Mouse (Mus musculus): Measurements from ENCODE around the gene Vti1b. TPM values are rescaled to one million over a fixed set of nuclear protein-coding genes. Genes with fewer than 3 reads are reported as not detected.
A peak's percentile ranks its signal among the peaks of the same experiment; 100 is the strongest.
"Not testable (repeated sequence)": the region's sequence is repeated elsewhere in the genome, so short reads cannot be mapped to it uniquely, and the experiment has no call there.

Vti1b gene
- polyA plus RNA-seq, 1 experiment from 2014 or later = 180 TPM

- Histone ChIP-seq H3K27me3 (ENCODE audit: control insufficient read depth, insufficient read depth, low read length) (no peaks in the 10 kb centered on the region), H3K9me3 (ENCODE audit: control insufficient read depth, low read length) (no peaks in the 10 kb centered on the region), H3K36me3 (ENCODE audit: control insufficient read depth, insufficient read depth, low read length) (peaks cover 9% of the 10 kb centered on the region), H3K4me2 (ENCODE audit: low read depth, low read length) (peak overlapping the region; percentile 78), H3K9ac (replicated peaks; ENCODE audit: low read depth, low read length) (peak overlapping the region; percentile 52; the same call in 1 of the 2 replicates), H3K4me1 (ENCODE audit: control insufficient read depth, insufficient read depth, low read length) (peaks cover 8% of the 10 kb centered on the region), H3K4me3 (ENCODE audit: low read depth, low read length) (peak overlapping the region; percentile 51), H3K27ac (ENCODE audit: low read depth, low read length) (peak overlapping the region; percentile 45; the same call in 1 of the 2 replicates)
- 6% methylated on average over 14 of the region's 14 CpGs for WGBS
- ATAC-seq (ENCODE audit: low read depth) = peak; percentile 90
Measured at GRCm38 (mm10) chr12:79191701-79192100, 19.2 kb upstream of the Vti1b start.

- no peaks in the 10 kb centered on the region for H3K27me3 ChIP-seq (ENCODE audit: control insufficient read depth, insufficient read depth, low read length)
- H3K4me1 ChIP-seq (ENCODE audit: control insufficient read depth, insufficient read depth, low read length) = peaks cover 8% of the 10 kb centered on the region
- peak; percentile 96 for ATAC-seq (ENCODE audit: low read depth)
- WGBS = under 1% methylated on average over 18 of the region's 18 CpGs
- no peaks in the 10 kb centered on the region for H3K9me3 ChIP-seq (ENCODE audit: control insufficient read depth, low read length)
- H3K4me2 ChIP-seq (ENCODE audit: low read depth, low read length) = peak overlapping the region; percentile 78
- H3K27ac ChIP-seq (ENCODE audit: low read depth, low read length) = peak overlapping the region; percentile 45; the same call in 1 of the 2 replicates
- peak overlapping the region; percentile 52; the same call in 1 of the 2 replicates for H3K9ac ChIP-seq (replicated peaks; ENCODE audit: low read depth, low read length)
- peak overlapping the region; percentile 51 for H3K4me3 ChIP-seq (ENCODE audit: low read depth, low read length)
- peaks cover 11% of the 10 kb centered on the region for H3K36me3 ChIP-seq (ENCODE audit: control insufficient read depth, insufficient read depth, low read length)
Measured at GRCm38 (mm10) chr12:79190931-79191673, 18.6 kb upstream of the Vti1b start.

- not testable (repeated sequence) for H3K4me1 ChIP-seq (ENCODE audit: control insufficient read depth, insufficient read depth, low read length); ATAC-seq (ENCODE audit: low read depth); H3K4me2 ChIP-seq (ENCODE audit: low read depth, low read length); H3K4me3 ChIP-seq (ENCODE audit: low read depth, low read length); H3K9ac ChIP-seq (replicated peaks; ENCODE audit: low read depth, low read length); H3K27me3 ChIP-seq (ENCODE audit: control insufficient read depth, insufficient read depth, low read length); H3K27ac ChIP-seq (ENCODE audit: low read depth, low read length); H3K9me3 ChIP-seq (ENCODE audit: control insufficient read depth, low read length)
- 91% methylated on average over 5 of the region's 6 CpGs for WGBS
- H3K36me3 ChIP-seq (ENCODE audit: control insufficient read depth, insufficient read depth, low read length) = peaks cover 39% of the 10 kb centered on the region
Measured at GRCm38 (mm10) chr12:79185160-79185559, 12.7 kb upstream of the Vti1b start.

GRCm38 (mm10) chr12:79175998-79176397, 3.5 kb upstream of the Vti1b start:
- no peak for ATAC-seq (ENCODE audit: low read depth)
- WGBS = 93% methylated on average over 5 of the region's 5 CpGs
- H3K9ac ChIP-seq (replicated peaks; ENCODE audit: low read depth, low read length) = no peak overlapping the region

GRCm38 (mm10) chr12:79173721-79174120, 1.3 kb upstream of the Vti1b start:
- WGBS = 86% methylated on average over 5 of the region's 5 CpGs

More at GRCm38 (mm10) chr12:79175998-79176397, 3.5 kb upstream of the Vti1b start:
- Histone ChIP-seq H3K27me3 (ENCODE audit: control insufficient read depth, insufficient read depth, low read length) (no peaks in the 10 kb centered on the region), H3K4me1 (ENCODE audit: control insufficient read depth, insufficient read depth, low read length) (peaks cover 7% of the 10 kb centered on the region), H3K36me3 (ENCODE audit: control insufficient read depth, insufficient read depth, low read length) (peaks cover 12% of the 10 kb centered on the region), H3K27ac (ENCODE audit: low read depth, low read length) (no peak overlapping the region), H3K4me3 (ENCODE audit: low read depth, low read length) (no peak overlapping the region), H3K9me3 (ENCODE audit: control insufficient read depth, low read length) (no peaks in the 10 kb centered on the region), H3K4me2 (ENCODE audit: low read depth, low read length) (no peak overlapping the region)

GRCm38 (mm10) chr12:79171269-79171995, 1.0 kb downstream of the Vti1b start:
- no peak overlapping the region for H3K27ac ChIP-seq (ENCODE audit: low read depth, low read length)
- H3K9me3 ChIP-seq (ENCODE audit: control insufficient read depth, low read length) = no peaks in the 10 kb centered on the region
- 34% methylated on average over 12 of the region's 12 CpGs for WGBS
- H3K4me3 ChIP-seq (ENCODE audit: low read depth, low read length) = peak overlapping the region; percentile 85
- H3K4me2 ChIP-seq (ENCODE audit: low read depth, low read length) = peak overlapping the region; percentile 55
- H3K27me3 ChIP-seq (ENCODE audit: control insufficient read depth, insufficient read depth, low read length) = no peaks in the 10 kb centered on the region
- H3K9ac ChIP-seq (replicated peaks; ENCODE audit: low read depth, low read length) = peak overlapping the region; percentile 77
- H3K4me1 ChIP-seq (ENCODE audit: control insufficient read depth, insufficient read depth, low read length) = peaks cover 9% of the 10 kb centered on the region
- peaks cover 12% of the 10 kb centered on the region for H3K36me3 ChIP-seq (ENCODE audit: control insufficient read depth, insufficient read depth, low read length)
- no peak for ATAC-seq (ENCODE audit: low read depth)

More at GRCm38 (mm10) chr12:79173721-79174120, 1.3 kb upstream of the Vti1b start:
- Histone ChIP-seq H3K36me3 (ENCODE audit: control insufficient read depth, insufficient read depth, low read length) (peaks cover 12% of the 10 kb centered on the region), H3K27me3 (ENCODE audit: control insufficient read depth, insufficient read depth, low read length) (no peaks in the 10 kb centered on the region), H3K4me2 (ENCODE audit: low read depth, low read length) (no peak overlapping the region), H3K4me1 (ENCODE audit: control insufficient read depth, insufficient read depth, low read length) (peaks cover 9% of the 10 kb centered on the region), H3K9ac (replicated peaks; ENCODE audit: low read depth, low read length) (no peak overlapping the region), H3K4me3 (ENCODE audit: low read depth, low read length) (no peak overlapping the region), H3K9me3 (ENCODE audit: control insufficient read depth, low read length) (no peaks in the 10 kb centered on the region), H3K27ac (ENCODE audit: low read depth, low read length) (no peak overlapping the region)
- ATAC-seq (ENCODE audit: low read depth) = no peak

- Histone ChIP-seq H3K4me3 (ENCODE audit: low read depth, low read length) (no peak overlapping the region), H3K27ac (ENCODE audit: low read depth, low read length) (no peak overlapping the region), H3K36me3 (ENCODE audit: control insufficient read depth, insufficient read depth, low read length) (peaks cover 5% of the 10 kb centered on the region), H3K4me1 (ENCODE audit: control insufficient read depth, insufficient read depth, low read length) (peaks cover 9% of the 10 kb centered on the region), H3K9me3 (ENCODE audit: control insufficient read depth, low read length) (no peaks in the 10 kb centered on the region), H3K9ac (replicated peaks; ENCODE audit: low read depth, low read length) (no peak overlapping the region), H3K27me3 (ENCODE audit: control insufficient read depth, insufficient read depth, low read length) (no peaks in the 10 kb centered on the region), H3K4me2 (ENCODE audit: low read depth, low read length) (no peak overlapping the region)
- WGBS = 63% methylated on average over 3 of the region's 3 CpGs
- ATAC-seq (ENCODE audit: low read depth) = no peak
Measured at GRCm38 (mm10) chr12:79170421-79170820, 2.0 kb downstream of the Vti1b start.

GRCm38 (mm10) chr12:79169173-79169572, 3.3 kb downstream of the Vti1b start:
- H3K27me3 ChIP-seq (ENCODE audit: control insufficient read depth, insufficient read depth, low read length) = no peaks in the 10 kb centered on the region
- H3K9me3 ChIP-seq (ENCODE audit: control insufficient read depth, low read length) = no peaks in the 10 kb centered on the region
- no peak overlapping the region for H3K9ac ChIP-seq (replicated peaks; ENCODE audit: low read depth, low read length)
- H3K36me3 ChIP-seq (ENCODE audit: control insufficient read depth, insufficient read depth, low read length) = peaks cover 7% of the 10 kb centered on the region
- no peak overlapping the region for H3K27ac ChIP-seq (ENCODE audit: low read depth, low read length)
- peaks cover 9% of the 10 kb centered on the region for H3K4me1 ChIP-seq (ENCODE audit: control insufficient read depth, insufficient read depth, low read length)
- no peak overlapping the region for H3K4me2 ChIP-seq (ENCODE audit: low read depth, low read length)
- no peak for ATAC-seq (ENCODE audit: low read depth)
- no peak overlapping the region for H3K4me3 ChIP-seq (ENCODE audit: low read depth, low read length)

- H3K4me3 ChIP-seq (ENCODE audit: low read depth, low read length) = no peak overlapping the region
- no peaks in the 10 kb centered on the region for H3K9me3 ChIP-seq (ENCODE audit: control insufficient read depth, low read length)
- no peak overlapping the region for H3K9ac ChIP-seq (replicated peaks; ENCODE audit: low read depth, low read length)
- H3K36me3 ChIP-seq (ENCODE audit: control insufficient read depth, insufficient read depth, low read length) = peaks cover 58% of the 10 kb centered on the region
- H3K4me1 ChIP-seq (ENCODE audit: control insufficient read depth, insufficient read depth, low read length) = no peaks in the 10 kb centered on the region
- H3K27ac ChIP-seq (ENCODE audit: low read depth, low read length) = no peak overlapping the region
- H3K4me2 ChIP-seq (ENCODE audit: low read depth, low read length) = no peak overlapping the region
- H3K27me3 ChIP-seq (ENCODE audit: control insufficient read depth, insufficient read depth, low read length) = no peaks in the 10 kb centered on the region
- WGBS = 95% methylated on average over 3 of the region's 3 CpGs
- no peak for ATAC-seq (ENCODE audit: low read depth)
Measured at GRCm38 (mm10) chr12:79162876-79163275, 9.6 kb downstream of the Vti1b start.

Measured in neural tube, embryonic 14.5 days (tissue).